Comparison of ENCODE assay signal across 13 mouse cellular contexts in the genomic region with DNA sequence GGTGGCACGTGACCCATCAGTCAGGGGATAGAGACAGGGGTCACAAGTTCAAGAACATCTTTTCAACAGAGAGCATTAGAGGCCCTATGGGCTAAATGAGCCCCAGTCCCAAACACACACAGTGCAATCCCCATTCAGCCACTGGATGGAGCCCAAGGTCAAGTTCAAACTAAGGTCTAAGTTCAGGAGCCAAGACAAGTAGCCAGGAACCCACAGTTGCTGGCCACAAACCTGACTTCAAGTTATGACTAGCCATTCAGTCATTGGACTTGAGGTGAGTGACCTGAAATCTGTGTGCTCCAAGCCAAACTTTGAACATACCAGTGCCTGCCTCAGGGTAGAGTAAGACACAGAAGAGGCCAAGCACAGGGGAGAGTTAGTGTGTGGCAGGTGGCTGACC. TPM values are rescaled to one million over a fixed set of nuclear protein-coding genes. Genes with fewer than 3 reads are reported as not detected.
DNase-seq lines count a peak whose midpoint lies in the region; ATAC-seq and TF ChIP-seq lines count a peak whose summit lies in the region.
"Had no signal": no experiment of that assay in that cellular context is flagged by ENCODE, and none has a peak within 500 bp of the region (broad histone marks: within the 10 kb centered on the region; RNA-seq: fewer than 3 reads in every experiment).

No protein-coding gene starts in this region.

- H3K4me1 ChIP-seq in hindbrain, postnatal 0 days (ENCODE audit: insufficient read depth, low read length) = no peaks in the 10 kb centered on the region
- no peaks in the 10 kb centered on the region for H3K4me1 ChIP-seq in hindbrain, embryonic 14.5 days (replicated peaks; ENCODE audit: control insufficient read depth, insufficient read depth, low read length)
- H3K4me1 ChIP-seq in lung, adult 2 months (ENCODE audit: control insufficient read depth, insufficient read depth, low read length) = no peaks in the 10 kb centered on the region
- H3K4me1 ChIP-seq in MEL (ENCODE audit: control insufficient read depth in 1 of 2, insufficient read depth in 2 of 2, low read length in 2 of 2) = no peaks in the 10 kb centered on the region
- H3K4me1 ChIP-seq: forebrain, embryonic 13.5 days; limb, embryonic 15.5 days had no signal

- H3K4me2 ChIP-seq in hindbrain, postnatal 0 days (ENCODE audit: low read depth, low read length) = no peak overlapping the region
- H3K4me2 ChIP-seq in hindbrain, embryonic 14.5 days (replicated peaks) = no peak overlapping the region
- H3K4me2 ChIP-seq: forebrain, embryonic 13.5 days; limb, embryonic 15.5 days had no signal

- no peak overlapping the region for H3K27ac ChIP-seq in hindbrain, postnatal 0 days
- no peak overlapping the region for H3K27ac ChIP-seq in hindbrain, embryonic 14.5 days
- H3K27ac ChIP-seq in MEL (ENCODE audit: control insufficient read depth, low read depth, low read length) = no peak overlapping the region
- H3K27ac ChIP-seq: forebrain, embryonic 13.5 days; limb, embryonic 15.5 days had no signal

- no peaks in the 10 kb centered on the region for H3K27me3 ChIP-seq in hindbrain, postnatal 0 days (ENCODE audit: insufficient read depth, low read length)
- H3K27me3 ChIP-seq in hindbrain, embryonic 14.5 days (ENCODE audit: control insufficient read depth, insufficient read depth, low read length) = no peaks in the 10 kb centered on the region
- 0 out of 4 replicates have a peak, but pooled peaks cover 0 to 2% of the 10 kb centered on the region in 2 experiments for H3K27me3 ChIP-seq in MEL (ENCODE audit: control insufficient read depth in 1 of 2, insufficient read depth in 2 of 2, low read length in 2 of 2)
- H3K27me3 ChIP-seq: forebrain, embryonic 13.5 days had no signal

- H3K9me3 ChIP-seq in hindbrain, postnatal 0 days (ENCODE audit: low read length) = no peaks in the 10 kb centered on the region
- no peaks in the 10 kb centered on the region for H3K9me3 ChIP-seq in hindbrain, embryonic 14.5 days (ENCODE audit: control insufficient read depth, low read length)
- H3K9me3 ChIP-seq in MEL (replicated peaks; ENCODE audit: insufficient read depth, low read length) = no peaks in the 10 kb centered on the region
- H3K9me3 ChIP-seq: forebrain, embryonic 13.5 days; limb, embryonic 15.5 days had no signal

- no peaks in the 10 kb centered on the region for H3K79me2 ChIP-seq in MEL (ENCODE audit: control insufficient read depth, insufficient read depth, low read length, poor library complexity)

- 68% methylated on average over 1 of the region's 1 CpGs for WGBS in hindbrain, postnatal 0 days
- 71% methylated on average over 1 of the region's 1 CpGs for WGBS in hindbrain, embryonic 14.5 days
- WGBS in lung, adult 2 months = 46% methylated on average over 1 of the region's 1 CpGs

- peak; percentile 23 for TF ChIP-seq RAD21 in MEL (IDR thresholded peaks at IDR 0.05; ENCODE audit: low read depth, low read length)

- H3K36me3 ChIP-seq in hindbrain, postnatal 0 days (ENCODE audit: insufficient read depth, low read length) = peaks cover 6% of the 10 kb centered on the region; the same call in 1 of the 2 replicates
- peaks cover 24% of the 10 kb centered on the region for H3K36me3 ChIP-seq in hindbrain, embryonic 14.5 days (replicated peaks; ENCODE audit: control insufficient read depth, insufficient read depth)
- H3K36me3 ChIP-seq in MEL (ENCODE audit: control insufficient read depth in 1 of 2, insufficient read depth in 2 of 2, low read length in 2 of 2) = no peaks in the 10 kb centered on the region
- H3K36me3 ChIP-seq: limb, embryonic 15.5 days had no signal

- TF ChIP-seq CTCF in hindbrain, postnatal 0 days (IDR thresholded peaks at IDR 0.05; ENCODE audit: low read depth) = peak; percentile 42
- no peak for TF ChIP-seq CTCF in lung, adult 2 months (IDR thresholded peaks at IDR 0.05; ENCODE audit: insufficient read depth, low read length)
- TF ChIP-seq CTCF in MEL (IDR thresholded peaks at IDR 0.05 in 2 of 3, conservative IDR thresholded peaks at IDR 0.05 in 1 of 3; ENCODE audit: control insufficient read depth in 1 of 3, insufficient read depth in 1 of 3, low read depth in 2 of 3, low read length in 3 of 3, poor library complexity in 1 of 3, severe bottlenecking in 1 of 3) = peak in 2 of 3 experiments; percentile 26 to 51; a peak in 4 of 6 replicates

- TF ChIP-seq EP300 in MEL (IDR thresholded peaks at IDR 0.05; ENCODE audit: low read depth in 1 of 2, low read length in 2 of 2) = no peak

- ATAC-seq in hindbrain, postnatal 0 days = no peak
- no peak for ATAC-seq in hindbrain, embryonic 14.5 days (ENCODE audit: low FRiP score)
- ATAC-seq in granulocyte monocyte progenitor cell, adult 5-6 weeks (replicated peaks; ENCODE audit: poor library complexity, severe bottlenecking) = no peak
- ATAC-seq: forebrain, embryonic 13.5 days had no signal

- no peak for TF ChIP-seq POLR2A in lung, adult 2 months (IDR thresholded peaks at IDR 0.05; ENCODE audit: borderline replicate concordance, extremely low read depth, low read depth, low read length)
- TF ChIP-seq POLR2A in MEL (IDR thresholded peaks at IDR 0.05; ENCODE audit: control insufficient read depth in 1 of 2, insufficient read depth in 1 of 2, low read depth in 1 of 2, low read length in 2 of 2, poor library complexity in 1 of 2) = no peak

- no peak for DNase-seq in hindbrain, postnatal 0 days (ENCODE audit: low spot score)
- DNase-seq in hindbrain, embryonic 14.5 days (ENCODE audit: low spot score) = no peak
- DNase-seq in lung, adult 2 months = peak; percentile 29
- DNase-seq in lung, postnatal 25 days (ENCODE audit: low spot score) = no peak
- DNase-seq in MEL (ENCODE audit: low read depth, low spot score) = peak; percentile 21
- peak; percentile 29 for DNase-seq in embryo, embryonic 11 days
- no peak for DNase-seq in adrenal gland, adult 2 months
- DNase-seq: thymus, postnatal 4 days had no signal

- no peak overlapping the region for H3K4me3 ChIP-seq in hindbrain, postnatal 0 days (ENCODE audit: low read length)
- no peak overlapping the region for H3K4me3 ChIP-seq in hindbrain, embryonic 14.5 days (replicated peaks; ENCODE audit: low read length)
- no peak overlapping the region for H3K4me3 ChIP-seq in lung, adult 2 months (replicated peaks; ENCODE audit: extremely low read depth, low read depth, low read length)
- no peak overlapping the region for H3K4me3 ChIP-seq in MEL (ENCODE audit: control insufficient read depth in 1 of 2, insufficient read depth in 1 of 2, low read depth in 2 of 2, low read length in 2 of 2)
- H3K4me3 ChIP-seq: forebrain, embryonic 13.5 days; limb, embryonic 15.5 days had no signal

- no peak overlapping the region for H3K9ac ChIP-seq in hindbrain, postnatal 0 days (replicated peaks; ENCODE audit: low read length)
- H3K9ac ChIP-seq in hindbrain, embryonic 14.5 days = no peak overlapping the region
- H3K9ac ChIP-seq in MEL (ENCODE audit: control insufficient read depth, low read depth, low read length, poor library complexity, severe bottlenecking) = no peak overlapping the region
- H3K9ac ChIP-seq: forebrain, embryonic 13.5 days; limb, embryonic 15.5 days had no signal

TF ChIP-seq in MEL, 35 proteins besides CTCF, POLR2A, EP300 and RAD21 (continues in another document):
- TF ChIP-seq MAZ (IDR thresholded peaks at IDR 0.05; ENCODE audit: low read depth, low read length) = no peak
- no peak for TF ChIP-seq UBTF (IDR thresholded peaks at IDR 0.05; ENCODE audit: borderline replicate concordance, insufficient read depth, low read depth, low read length)
- TF ChIP-seq RCOR1 (IDR thresholded peaks at IDR 0.05; ENCODE audit: low read depth, low read length) = no peak
- no peak for TF ChIP-seq NRF1 (IDR thresholded peaks at IDR 0.05; ENCODE audit: insufficient read depth, low read depth, low read length, poor library complexity, severe bottlenecking)

RNA-seq across cellular contexts. Expression of a gene that starts 19.8 kb away (rescaled TPM):
- total RNA-seq in hindbrain, postnatal 0 days (2014; rRNA removed) = 6.5 and 6.8 TPM in 2 replicates
- polyA plus RNA-seq in hindbrain, postnatal 0 days (2015; fragmentation: Nextera tagmentation; extraction: Ambion mirVana) = 2.0 and 2.1 TPM in 2 replicates
- 1.5 and 1.6 TPM in 2 replicates for polyA plus RNA-seq in hindbrain, embryonic 14.5 days (2014; fragmentation: Nextera tagmentation; extraction: Ambion mirVana)
- polyA plus RNA-seq in lung, adult 2 months (2012; rRNA removed) = 20.6 and 25.6 TPM in 2 replicates
- total RNA-seq in MEL (2012; rRNA removed) = not detected in 2 replicates
- not detected for polyA plus RNA-seq in MEL (2012; ENCODE audit: insufficient read depth in 1 of 2, insufficient read length in 2 of 2, low read depth in 1 of 2, low replicate concordance in 2 of 2, missing spikeins in 1 of 2)
- 1 to 10 TPM; 3.3 to 5.0 TPM for total RNA-seq in adrenal gland, adult 2 months (2021)
- 2.8 and 6.1 TPM in 2 replicates for polyA plus RNA-seq in adrenal gland, adult 2 months (2012; rRNA removed)
- not detected in 2 replicates for total RNA-seq in granulocyte monocyte progenitor cell, adult 5-6 weeks (2014; fragmentation: Nextera tagmentation)
- total RNA-seq in granulocyte monocyte progenitor cell, adult 5-6 weeks (2017) = 0.34 TPM in 1 of 2 replicates, not detected in the other
- total RNA-seq: hematopoietic stem cell, adult 5-6 weeks; monocyte, adult 5-6 weeks had no signal

RNA-seq across cellular contexts. Expression of a gene that starts 45.2 kb away (rescaled TPM):
- 4.0 and 5.4 TPM in 2 replicates for total RNA-seq in hindbrain, postnatal 0 days (2014; rRNA removed)
- 2.3 and 2.9 TPM in 2 replicates for polyA plus RNA-seq in hindbrain, postnatal 0 days (2015; fragmentation: Nextera tagmentation; extraction: Ambion mirVana)
- 1.9 and 2.8 TPM in 2 replicates for polyA plus RNA-seq in hindbrain, embryonic 14.5 days (2014; fragmentation: Nextera tagmentation; extraction: Ambion mirVana)
- 5.4 and 5.9 TPM in 2 replicates for polyA plus RNA-seq in lung, adult 2 months (2012; rRNA removed)
- 0.19 and 0.23 TPM in 2 replicates for total RNA-seq in MEL (2012; rRNA removed)
- under 1 TPM in 1 of 2 experiments, not detected in 1; 0.57 TPM for polyA plus RNA-seq in MEL (2012; ENCODE audit: insufficient read depth in 1 of 2, insufficient read length in 2 of 2, low read depth in 1 of 2, low replicate concordance in 2 of 2, missing spikeins in 1 of 2)
- total RNA-seq in adrenal gland, adult 2 months (2021) = under 1 TPM; 0.49 to 0.76 TPM
- 0.13 and 0.16 TPM in 2 replicates for polyA plus RNA-seq in adrenal gland, adult 2 months (2012; rRNA removed)
- total RNA-seq in granulocyte monocyte progenitor cell, adult 5-6 weeks (2014; fragmentation: Nextera tagmentation) = 1.2 TPM in 1 of 2 replicates, not detected in the other
- not detected in 2 replicates for total RNA-seq in granulocyte monocyte progenitor cell, adult 5-6 weeks (2017)
- total RNA-seq: hematopoietic stem cell, adult 5-6 weeks had no signal

RNA-seq across cellular contexts. Expression of a gene that starts 48.6 kb away (rescaled TPM):
- 93.4 and 114 TPM in 2 replicates for total RNA-seq in hindbrain, postnatal 0 days (2014; rRNA removed)
- polyA plus RNA-seq in hindbrain, postnatal 0 days (2015; fragmentation: Nextera tagmentation; extraction: Ambion mirVana) = 11.9 and 17.4 TPM in 2 replicates
- polyA plus RNA-seq in hindbrain, embryonic 14.5 days (2014; fragmentation: Nextera tagmentation; extraction: Ambion mirVana) = 12.0 and 14.0 TPM in 2 replicates
- 10.9 and 11.7 TPM in 2 replicates for polyA plus RNA-seq in lung, adult 2 months (2012; rRNA removed)
- total RNA-seq in MEL (2012; rRNA removed) = not detected in 2 replicates
- polyA plus RNA-seq in MEL (2012; ENCODE audit: insufficient read depth in 1 of 2, insufficient read length in 2 of 2, low read depth in 1 of 2, low replicate concordance in 2 of 2, missing spikeins in 1 of 2) = not detected
- total RNA-seq in adrenal gland, adult 2 months (2021) = 10 to 100 TPM; 27.2 to 38.3 TPM
- polyA plus RNA-seq in adrenal gland, adult 2 months (2012; rRNA removed) = 12.2 and 13.5 TPM in 2 replicates
- total RNA-seq in granulocyte monocyte progenitor cell, adult 5-6 weeks (2014; fragmentation: Nextera tagmentation) = not detected in 2 replicates
- total RNA-seq in granulocyte monocyte progenitor cell, adult 5-6 weeks (2017) = not detected in 2 replicates
- total RNA-seq: hematopoietic stem cell, adult 5-6 weeks; monocyte, adult 5-6 weeks had no signal

Comparison
In these comparisons a context has a peak if more than half of its experiments do, and no peak if none do; other contexts are left out.
1. DNase-seq: peak in lung, adult 2 months (single experiment), MEL (single experiment) and embryo, embryonic 11 days (single experiment); none in hindbrain, postnatal 0 days (single experiment), hindbrain, embryonic 14.5 days (single experiment), lung, postnatal 25 days (single experiment) and adrenal gland, adult 2 months (single experiment).
2. RNA of a gene that starts 48.6 kb away (polyA plus RNA-seq): 11.9 to 17.4 TPM in hindbrain, postnatal 0 days, 12.2 to 13.5 TPM in adrenal gland, adult 2 months, 12.0 to 14.0 TPM in hindbrain, embryonic 14.5 days and 10.9 to 11.7 TPM in lung, adult 2 months; not detected in MEL; every median in the first group is over 10 times any median in the second.